Mouse (Mus musculus): ENCODE data around the gene Ager.

- no peak for TF ChIP-seq POLR2A (IDR thresholded peaks at IDR 0.05; ENCODE audit: insufficient read depth, low read length)
- TF ChIP-seq EP300 (IDR thresholded peaks at IDR 0.05; ENCODE audit: insufficient read depth, low read depth, low read length), result no peak
Measured at GRCm38 (mm10) chr17:34626062-34626772, 28.6 kb downstream of the Ager start.
